Mouse (Mus musculus) embryonic fibroblast, embryonic 13.5 days (primary cell): Measurements from ENCODE around the gene Nup98. TPM values are rescaled to one million over a fixed set of nuclear protein-coding genes. Genes with fewer than 3 reads are reported as not detected.
A peak's percentile ranks its signal among the peaks of the same experiment; 100 is the strongest.

Experiments
- H3K27ac ChIP-seq: 2 replicates; pipeline ENCODE4 v1.5.1; 2012; ENCODE audit warnings: low read length, control low read depth, inconsistent platforms; ENCODE audit not compliant: insufficient read depth
- H3K4me1 ChIP-seq: 2 replicates; pipeline ENCODE4 v1.6.1; 2011; ENCODE audit warnings: low read length; ENCODE audit not compliant: control insufficient read depth, insufficient read depth
- H3K4me3 ChIP-seq: 2 replicates; pipeline ENCODE4 v1.5.1; 2011; ENCODE audit warnings: mild to moderate bottlenecking, control low read depth, low read length; ENCODE audit not compliant: insufficient read depth
- CTCF ChIP-seq: IDR thresholded peaks from 2 replicates; pipeline ENCODE4 v1.5.1; 2011; ENCODE audit warnings: mild to moderate bottlenecking, control low read depth, low read length, moderate library complexity, borderline replicate concordance; ENCODE audit not compliant: insufficient read depth
- POLR2A ChIP-seq: IDR thresholded peaks from 2 replicates; pipeline ENCODE4 v1.6.1; 2011; ENCODE audit warnings: low read depth, mild to moderate bottlenecking, control low read depth, low read length, moderate library complexity
- polyA plus RNA-seq: library from polyadenylated mRNA; stranded (reverse); fragments of >200 nt; gene quantifications from 2 replicates; pipeline ENCODE4 v1.2.4, GENCODE M21; 2011; ENCODE audit warnings: low read depth; ENCODE audit not compliant: missing spikeins, insufficient read length

Nup98 gene
- polyA plus RNA-seq, 1 experiment = 79.6 TPM

DNA sequence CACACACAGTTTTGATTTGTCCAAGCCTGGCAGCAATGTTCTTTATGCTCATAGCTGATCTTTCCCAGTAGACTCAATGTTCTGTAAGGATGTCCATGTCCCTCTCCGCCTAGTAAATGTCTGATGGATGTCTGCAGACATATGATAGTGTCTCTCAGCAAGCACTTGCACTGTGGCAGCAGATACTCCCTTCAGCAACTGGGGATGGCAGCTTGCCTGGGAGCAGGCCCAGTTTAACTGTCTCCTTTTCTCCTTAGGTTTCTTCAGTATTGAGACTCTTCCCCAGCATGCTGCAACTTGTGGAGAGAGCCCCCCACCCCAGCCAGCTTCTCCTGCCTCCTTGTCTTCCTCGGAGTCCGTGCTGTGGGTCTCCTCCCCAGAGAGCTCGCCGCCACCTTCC lies 128.2 kb downstream of the Nup98 start:
- TF ChIP-seq CTCF (no peak), POLR2A (no peak)
- Histone ChIP-seq H3K27ac (no peak overlapping the region), H3K4me1 (no peaks in the 10 kb centered on the region), H3K4me3 (no peak overlapping the region)

DNA sequence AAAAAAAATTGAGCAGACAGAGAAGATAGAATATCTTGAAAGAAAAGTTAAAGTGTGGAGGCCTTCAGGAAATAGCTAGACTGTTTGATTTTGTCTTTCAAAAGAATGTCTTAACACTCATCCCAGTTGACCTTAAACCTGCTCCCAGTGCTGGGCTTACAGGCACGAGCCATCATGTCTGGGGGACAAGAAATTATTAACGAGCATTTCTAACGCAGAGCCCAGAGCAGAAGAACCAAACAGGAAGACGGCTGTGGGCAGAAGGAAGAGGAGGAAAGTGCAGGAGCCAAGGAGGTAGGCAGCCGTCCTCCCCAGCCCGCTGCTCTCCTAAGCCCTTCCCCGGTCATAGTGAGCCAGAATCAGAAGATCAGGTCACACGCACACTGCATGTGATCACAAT lies 129.7 kb downstream of the Nup98 start:
- Histone ChIP-seq H3K27ac (no peak overlapping the region), H3K4me1 (no peaks in the 10 kb centered on the region), H3K4me3 (no peak overlapping the region)
- no peak for TF ChIP-seq POLR2A
- TF ChIP-seq CTCF = no peak

DNA sequence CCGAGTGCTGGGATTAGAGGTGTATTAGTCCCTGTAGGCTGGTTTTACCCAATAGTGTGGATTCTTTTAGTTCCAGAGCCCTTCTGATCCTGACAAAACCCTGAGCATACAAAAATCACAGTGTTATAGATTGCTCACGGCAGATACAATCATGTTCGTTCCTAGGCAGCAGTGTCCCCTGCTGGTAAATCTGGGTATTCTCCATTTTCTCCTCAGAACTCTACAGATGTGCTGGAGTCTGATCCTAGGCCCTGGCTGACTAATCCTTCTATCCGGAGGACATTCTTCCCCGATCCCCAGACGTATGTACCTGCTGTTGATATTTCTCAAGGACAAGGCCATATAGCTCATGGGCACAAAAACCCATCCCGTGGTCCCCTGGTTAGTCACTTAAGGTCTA lies 131.5 kb downstream of the Nup98 start:
- TF ChIP-seq POLR2A (no peak), CTCF (no peak)
- Histone ChIP-seq H3K27ac (no peak overlapping the region), H3K4me1 (no peaks in the 10 kb centered on the region), H3K4me3 (no peak overlapping the region)

DNA sequence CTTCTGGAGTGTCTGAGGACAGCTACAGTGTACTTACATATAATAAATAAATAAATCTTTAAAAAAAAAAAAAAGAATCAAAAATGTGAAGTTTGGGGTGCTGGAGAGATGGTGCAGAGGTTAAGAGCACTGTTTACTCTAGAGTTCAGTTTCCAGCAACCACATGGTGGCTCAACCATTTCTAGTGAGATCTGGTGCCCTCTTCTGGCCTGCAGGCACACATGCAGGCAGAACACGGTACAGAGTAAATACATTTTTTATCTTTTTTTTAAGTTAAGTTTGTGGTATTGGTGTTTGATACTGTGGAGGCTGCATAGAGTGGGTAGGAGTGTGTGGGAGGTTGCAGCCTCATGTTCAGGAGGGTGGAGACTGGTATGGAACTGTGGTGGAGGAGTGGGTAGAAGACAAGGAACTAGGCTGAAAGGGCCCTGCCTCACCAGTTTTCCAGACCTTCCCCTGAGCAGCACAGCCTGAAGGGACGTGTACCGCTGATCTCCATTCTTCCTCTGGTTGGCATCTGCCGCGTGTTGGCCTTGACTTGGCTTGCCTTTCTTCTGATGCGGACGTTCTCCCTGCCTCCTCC lies 133.2 kb downstream of the Nup98 start:
- Histone ChIP-seq H3K4me3 (no peak overlapping the region), H3K27ac (no peak overlapping the region), H3K4me1 (no peaks in the 10 kb centered on the region)
- TF ChIP-seq CTCF = peak; percentile 63; the same call in 1 of the 2 replicates
- TF ChIP-seq POLR2A = no peak

Other genes starting within 250 kb of the Nup98 start
- gene Il18bp, start 191.5 kb downstream of the Nup98 start, polyA plus RNA-seq = 4.1 and 6.3 TPM in 2 replicates
- 44.9 and 48.4 TPM in 2 replicates for gene Rnf121, start 144.7 kb downstream of the Nup98 start, polyA plus RNA-seq
- gene Xndc1, start 144.7 kb downstream of the Nup98 start, polyA plus RNA-seq = 10.7 and 18.4 TPM in 2 replicates
- gene Xntrpc, start 144.5 kb downstream of the Nup98 start, polyA plus RNA-seq = 0.37 and 0.93 TPM in 2 replicates
- not detected in 2 replicates for gene Trpc2, start 127.1 kb downstream of the Nup98 start, polyA plus RNA-seq
- gene Art1, start 108.4 kb downstream of the Nup98 start, polyA plus RNA-seq = not detected in 2 replicates
- 0.72 TPM in 1 of 2 replicates, not detected in the other for gene Art5, start 100.7 kb downstream of the Nup98 start, polyA plus RNA-seq
- gene Chrna10, start 93.3 kb downstream of the Nup98 start, polyA plus RNA-seq = not detected in 2 replicates
- 50.4 and 70.0 TPM in 2 replicates for gene Pgap2, start within 50 bp of the Nup98 start, polyA plus RNA-seq
- gene Rhog, start 45.9 kb upstream of the Nup98 start, polyA plus RNA-seq = 63.8 and 66.2 TPM in 2 replicates
- gene Stim1, start 57.6 kb upstream of the Nup98 start, polyA plus RNA-seq = 20.5 and 27.6 TPM in 2 replicates
- gene Rrm1, start 231.5 kb upstream of the Nup98 start, polyA plus RNA-seq = 167 and 222 TPM in 2 replicates